Mouse (Mus musculus): ENCODE measurements around the gene Frmd4a.

The Frmd4a gene

DNA sequence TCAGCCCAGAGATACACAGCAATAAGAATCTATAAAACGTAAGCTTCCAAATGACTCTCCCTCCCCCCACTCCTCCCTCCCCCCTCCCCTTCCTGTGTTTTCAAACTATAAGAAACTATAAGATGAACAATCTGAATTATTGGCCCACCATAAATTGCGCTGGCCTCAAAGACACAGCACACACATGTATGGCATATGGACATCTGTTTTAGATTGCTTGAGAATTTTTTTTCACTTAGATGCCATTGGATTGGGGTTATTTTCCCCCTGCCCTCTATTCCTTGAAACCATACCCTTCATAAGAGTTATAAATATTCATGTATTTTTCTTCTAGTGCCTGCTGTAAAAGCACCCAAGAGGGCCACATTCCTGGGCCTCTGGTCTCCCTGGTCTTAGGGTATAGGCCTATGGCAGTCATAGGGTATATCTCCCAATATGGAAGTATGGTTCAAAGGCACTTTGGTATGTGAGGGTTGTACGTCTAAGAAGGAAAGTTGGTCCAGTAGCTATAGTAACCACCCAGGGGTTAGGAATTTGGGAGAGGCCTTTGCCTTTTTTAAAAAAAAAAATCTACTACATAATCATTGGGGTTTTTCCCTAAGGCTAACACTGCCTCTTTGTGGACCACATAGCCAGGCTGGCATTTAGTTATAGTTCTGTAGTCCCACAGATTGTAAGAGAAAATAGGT lies 322.2 kb downstream of the Frmd4a start:
- no peak for DNase-seq

DNA sequence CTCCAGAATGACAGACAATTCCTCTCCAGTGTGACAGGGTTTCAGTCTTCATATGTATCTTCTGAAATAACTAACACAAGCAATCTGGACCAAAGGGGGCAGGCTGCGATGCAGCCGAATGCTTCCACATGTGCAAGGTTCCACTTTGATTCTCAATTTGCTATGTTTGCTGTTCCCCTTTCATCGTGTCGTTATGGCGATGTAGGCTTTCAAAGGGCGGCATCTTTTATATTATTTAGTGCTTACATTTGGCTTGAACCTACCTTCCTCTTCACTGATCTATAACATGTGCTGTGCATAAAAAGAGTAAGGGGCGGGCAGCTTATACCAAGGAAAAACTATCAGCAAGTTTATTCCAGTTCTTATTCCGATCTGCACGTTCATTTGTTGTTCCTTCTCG lies 322.9 kb downstream of the Frmd4a start:
- DNase-seq, result no peak

DNA sequence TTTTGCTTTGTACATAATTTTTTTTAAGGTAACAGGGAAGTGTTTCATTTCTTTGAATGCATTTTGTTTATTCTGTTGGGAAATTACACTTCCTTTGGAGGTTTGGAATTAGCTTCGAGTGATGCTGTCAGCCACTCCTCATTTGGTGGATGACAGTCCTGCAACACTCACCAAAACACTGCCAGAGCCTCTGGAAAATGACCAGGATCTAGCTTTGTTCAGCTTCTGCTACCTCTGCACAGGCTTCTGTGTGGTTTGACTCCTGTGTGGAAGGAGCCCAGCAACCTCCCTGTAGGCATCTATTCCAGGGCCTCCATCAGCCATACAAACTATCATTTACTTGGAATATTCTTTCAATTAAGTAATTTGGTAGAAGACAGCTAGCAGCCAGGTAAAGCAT lies 323.6 kb downstream of the Frmd4a start:
- no peak for DNase-seq

DNA sequence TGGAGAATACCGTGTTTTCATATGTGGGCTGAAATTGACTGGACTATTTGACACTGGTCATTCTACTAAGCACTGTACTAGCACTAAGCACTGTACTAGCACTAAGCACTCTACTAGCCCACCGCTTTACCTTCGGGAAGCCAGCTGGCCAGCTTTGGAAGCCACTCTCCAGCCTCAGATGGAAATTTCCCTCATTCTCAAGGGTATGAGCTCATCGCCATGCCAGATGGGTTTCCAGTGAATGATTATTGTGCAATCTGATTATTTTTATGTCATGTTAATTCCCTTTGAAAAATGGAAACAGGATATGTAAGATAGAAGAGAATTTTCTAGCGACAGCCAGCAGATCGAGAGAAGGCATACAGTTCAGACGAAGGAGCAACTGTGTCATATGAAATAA lies 324.5 kb downstream of the Frmd4a start:
- DNase-seq, result no peak

DNA sequence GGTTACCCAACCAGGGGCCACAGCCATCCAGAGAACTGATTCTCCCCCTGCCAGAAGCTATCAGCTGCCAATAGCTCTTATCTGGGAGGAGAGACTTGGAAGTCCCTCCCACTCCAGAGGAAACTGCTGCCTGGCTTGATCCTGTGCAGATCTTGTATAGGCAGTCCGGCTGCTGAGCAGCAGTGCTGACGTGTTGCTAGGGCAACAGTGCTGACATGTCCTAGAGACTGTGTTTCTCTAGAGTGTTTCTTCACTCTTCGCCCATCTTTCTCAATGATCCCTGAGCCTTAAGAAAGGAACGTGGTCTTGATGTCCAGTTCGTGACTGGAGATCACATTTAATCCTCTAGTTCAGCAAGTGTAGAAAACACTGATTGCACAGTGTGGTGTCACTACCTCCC lies 326.9 kb downstream of the Frmd4a start:
- no peak for DNase-seq

DNA sequence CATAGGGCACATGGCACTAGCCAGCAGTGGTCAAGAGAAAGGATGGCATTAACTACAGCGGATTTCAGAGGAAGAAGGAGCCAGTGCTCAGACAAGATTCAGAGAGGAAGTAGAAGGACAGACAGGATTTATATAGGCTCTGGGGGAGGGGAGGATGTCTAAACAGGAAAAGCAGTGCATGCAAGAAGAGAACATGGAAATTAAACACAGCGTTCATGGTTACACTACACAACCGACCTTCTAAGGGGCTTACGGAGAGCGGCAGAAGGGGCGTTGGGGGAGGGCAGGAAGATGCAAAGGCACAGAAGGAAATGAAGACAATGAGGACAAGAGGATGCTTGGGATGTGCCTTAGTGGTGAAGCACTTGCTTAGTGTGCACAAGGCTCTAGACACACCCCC lies 328.7 kb downstream of the Frmd4a start:
- DNase-seq, result peak; percentile 5

DNA sequence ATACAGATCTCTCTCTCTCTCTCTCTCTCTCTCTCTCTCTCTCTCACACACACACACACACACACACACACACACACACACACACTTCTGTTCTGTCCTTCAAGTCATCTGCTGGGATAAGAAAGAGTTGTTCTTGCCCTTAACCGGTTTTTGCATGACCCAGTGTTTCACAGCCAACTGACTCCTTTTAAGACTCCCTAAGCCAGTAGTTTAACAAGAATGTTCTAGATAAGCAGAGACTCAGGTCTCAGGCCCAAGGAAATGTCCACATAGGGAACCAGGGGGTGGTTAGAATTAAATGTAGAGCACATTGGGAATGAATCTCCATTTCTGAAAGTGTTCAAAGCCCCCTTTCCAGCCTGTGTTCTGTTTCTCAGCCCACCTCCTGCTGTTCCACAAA lies 329.4 kb downstream of the Frmd4a start:
- no peak for DNase-seq

DNA sequence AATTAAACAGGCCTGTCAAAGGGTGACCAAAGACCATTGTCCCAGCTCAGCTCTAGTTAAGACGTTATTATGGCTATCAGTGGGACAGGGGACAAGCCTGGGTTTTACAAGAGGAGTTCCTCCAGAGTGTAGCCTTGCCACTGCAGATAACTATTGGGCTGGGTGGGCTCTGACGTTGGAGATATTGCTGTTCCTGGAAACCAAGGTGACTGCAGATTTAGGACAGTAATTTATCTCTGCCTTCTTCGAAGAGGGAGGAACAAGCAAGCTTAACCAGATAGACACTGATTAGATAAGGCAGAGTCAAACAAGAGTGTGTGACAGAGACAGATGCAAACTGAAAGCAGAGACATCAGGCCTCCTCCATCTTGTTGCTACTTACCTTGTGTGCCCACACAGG lies 330.3 kb downstream of the Frmd4a start:
- DNase-seq, result no peak

DNA sequence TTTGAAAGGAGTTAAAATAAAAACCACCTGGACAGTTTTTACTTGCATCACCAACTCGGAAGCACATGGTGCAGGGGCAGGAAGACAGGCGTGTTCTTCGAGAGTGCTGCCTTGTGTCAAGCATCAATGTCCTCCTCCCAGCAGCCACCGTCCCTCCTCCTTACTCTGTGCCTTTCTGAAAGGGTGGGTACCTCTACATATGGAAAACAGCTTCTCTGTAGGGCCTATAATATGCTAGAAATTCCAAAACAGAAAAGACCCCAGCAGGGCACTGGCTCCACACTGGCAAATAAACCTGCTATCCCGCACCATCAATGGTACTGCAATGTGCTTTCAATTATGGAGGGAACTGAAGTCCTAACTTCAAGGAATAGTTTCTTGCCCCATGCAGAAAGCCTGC lies 331.0 kb downstream of the Frmd4a start:
- no peak for DNase-seq

DNA sequence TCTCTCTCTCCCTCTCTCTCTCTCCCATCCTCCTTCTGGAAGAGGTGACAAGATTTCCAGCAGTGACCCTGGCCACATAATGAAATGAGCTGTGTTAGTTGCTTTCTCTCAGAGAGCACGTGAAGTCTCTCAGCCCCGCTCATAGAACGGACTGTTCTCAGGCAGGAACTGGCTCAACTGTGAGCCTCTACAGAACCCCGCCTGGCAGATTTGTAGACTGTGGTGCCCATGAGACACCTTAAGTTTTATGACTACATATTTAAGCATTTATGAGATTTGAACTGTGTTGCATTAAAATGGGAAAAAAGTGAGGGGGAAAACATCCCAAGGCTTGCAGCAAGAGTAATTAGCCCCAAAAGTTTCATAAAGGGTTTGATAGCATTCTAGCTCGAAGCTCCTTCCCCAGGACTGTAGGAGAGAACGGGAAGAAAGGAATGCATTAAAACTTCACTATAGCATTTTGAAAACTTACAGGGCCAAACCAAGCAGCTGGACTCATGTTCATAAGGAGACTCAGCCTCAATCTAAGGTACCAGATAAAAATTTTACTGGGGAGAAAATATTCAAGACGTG lies 339.4 kb downstream of the Frmd4a start:
- no peak for DNase-seq

DNA sequence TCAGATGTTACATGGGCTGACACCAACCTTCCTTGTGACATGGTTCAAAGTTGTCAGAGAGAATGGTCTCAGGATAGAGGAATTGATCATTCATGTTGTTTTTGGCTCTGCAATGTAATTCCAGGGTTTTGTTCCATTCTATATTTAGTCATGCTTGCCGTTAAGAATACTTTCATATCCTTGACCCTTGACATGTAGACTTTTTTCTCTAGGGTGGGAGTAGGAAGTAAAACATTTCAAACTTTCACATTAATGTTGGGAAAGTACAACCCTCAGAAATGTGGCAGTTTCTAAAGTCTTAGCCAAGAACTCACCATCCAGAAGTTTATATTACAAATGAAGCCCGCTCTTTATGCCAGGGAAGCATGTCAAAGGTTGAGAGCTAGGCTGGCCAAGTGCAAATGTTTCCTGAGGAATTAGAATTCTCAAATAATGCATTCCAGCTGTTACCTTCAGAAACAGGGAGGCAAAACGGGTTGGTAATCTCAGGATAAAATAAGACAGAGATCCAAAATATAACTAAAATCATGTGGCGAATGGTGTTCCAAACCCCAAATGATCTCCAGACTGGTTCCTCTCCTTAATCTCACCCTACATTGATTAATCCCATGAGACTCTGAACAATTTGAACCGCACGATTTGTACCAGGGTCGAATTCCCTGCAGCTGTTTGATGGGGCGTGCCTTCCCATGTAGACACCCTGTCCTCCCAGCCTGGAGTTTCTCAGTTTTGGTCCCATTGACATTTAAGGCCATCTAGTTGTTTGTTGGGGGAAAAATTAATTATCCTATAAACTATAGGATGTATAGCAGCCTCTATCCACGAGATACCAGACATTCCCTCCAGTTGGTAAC lies 344.7 kb downstream of the Frmd4a start:
- no peak for DNase-seq

DNA sequence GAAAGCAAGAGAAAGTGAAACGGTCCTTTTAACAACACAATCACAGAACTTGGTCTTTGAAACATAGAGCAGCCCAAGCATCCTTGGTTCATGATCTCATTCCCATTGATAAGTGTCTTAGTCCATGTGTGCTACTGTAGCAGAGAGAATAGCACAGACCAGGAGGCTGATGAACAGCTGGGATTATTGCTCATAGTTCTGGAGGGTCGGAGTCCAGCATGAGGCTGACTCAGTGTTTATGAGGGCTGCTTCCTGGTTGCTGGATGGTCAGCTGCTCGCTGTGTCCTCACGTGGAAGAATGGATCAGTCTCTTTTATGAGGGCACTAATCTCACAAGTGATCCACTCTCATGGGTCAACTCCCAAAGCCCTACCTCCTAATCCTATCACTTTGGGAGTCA lies 347.4 kb downstream of the Frmd4a start:
- DNase-seq, result no peak

DNA sequence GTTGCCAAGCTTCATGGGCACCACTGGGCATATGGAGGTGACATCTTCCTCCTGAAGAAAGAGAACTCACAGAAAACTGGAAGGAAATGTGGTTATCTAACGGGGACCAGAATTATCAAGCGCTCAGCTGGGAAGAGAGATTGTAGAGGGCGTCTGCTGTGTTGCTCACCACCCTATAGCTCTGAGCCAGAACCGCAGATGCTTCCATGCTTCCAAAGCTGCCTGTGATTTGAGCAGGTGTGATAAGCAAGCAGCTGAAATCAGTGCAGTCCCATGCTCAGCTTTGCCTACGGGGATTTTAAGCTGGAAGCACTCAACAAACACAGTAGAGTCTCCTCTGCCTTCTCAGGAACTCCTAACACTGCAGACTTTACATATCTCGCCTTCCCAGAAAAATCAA lies 351.0 kb downstream of the Frmd4a start:
- DNase-seq, result no peak

DNA sequence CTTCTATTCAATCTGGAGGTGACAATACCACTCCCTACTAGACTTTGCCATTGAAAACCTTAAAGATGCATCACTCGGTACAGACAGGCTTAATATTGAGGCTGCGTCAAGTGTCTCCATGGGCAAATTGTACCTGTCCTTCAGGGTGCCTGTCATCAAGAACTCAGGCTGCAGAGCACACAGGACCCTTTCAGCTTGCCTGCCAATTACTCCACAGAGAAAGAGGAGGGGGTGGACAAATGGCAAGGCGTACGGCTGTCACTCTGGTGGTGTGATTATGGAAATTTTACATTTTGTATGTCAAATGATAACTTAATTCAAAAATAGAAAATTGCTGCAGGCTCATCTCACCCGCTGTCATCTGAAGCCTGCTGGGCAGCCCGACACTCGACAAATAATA lies 353.0 kb downstream of the Frmd4a start:
- no peak for DNase-seq

DNA sequence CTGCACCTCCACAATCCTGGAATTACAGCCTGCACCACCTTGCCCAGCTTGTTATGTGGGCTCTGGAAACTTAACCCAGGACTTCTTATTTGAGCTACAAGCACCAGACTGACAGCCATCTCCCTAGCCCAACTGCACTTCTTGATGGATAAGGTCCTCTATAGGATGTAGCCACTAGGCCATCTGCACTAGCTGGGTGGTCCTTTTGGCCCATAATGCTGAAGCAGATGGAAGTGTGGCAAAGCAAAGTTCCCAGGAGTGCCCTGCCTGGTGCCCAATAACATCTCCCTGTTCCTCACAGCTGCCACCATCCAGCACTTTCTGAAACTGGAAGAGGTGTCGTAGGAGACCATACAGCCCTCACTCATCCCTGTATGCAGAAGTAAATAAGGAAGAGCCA lies 353.8 kb downstream of the Frmd4a start:
- DNase-seq, result no peak

DNA sequence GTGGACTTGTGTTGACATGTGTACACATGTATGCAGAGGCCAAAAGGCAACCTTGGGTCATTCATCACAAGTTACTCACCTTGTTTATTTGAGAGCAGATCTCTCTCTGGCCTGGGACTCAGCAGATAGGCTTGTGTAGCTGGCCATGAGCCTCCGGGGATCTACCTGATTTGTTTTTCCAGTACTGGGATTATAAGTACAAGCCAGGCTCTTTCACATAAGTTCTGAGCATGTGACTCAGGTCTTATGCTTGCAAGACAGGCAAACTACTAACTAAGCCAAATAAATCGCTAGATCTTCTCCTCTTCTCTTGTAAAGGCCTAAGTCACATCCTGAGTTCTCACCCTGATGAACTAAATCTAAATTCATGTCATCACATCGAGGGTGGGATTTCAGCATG lies 361.3 kb downstream of the Frmd4a start:
- DNase-seq, result no peak

DNA sequence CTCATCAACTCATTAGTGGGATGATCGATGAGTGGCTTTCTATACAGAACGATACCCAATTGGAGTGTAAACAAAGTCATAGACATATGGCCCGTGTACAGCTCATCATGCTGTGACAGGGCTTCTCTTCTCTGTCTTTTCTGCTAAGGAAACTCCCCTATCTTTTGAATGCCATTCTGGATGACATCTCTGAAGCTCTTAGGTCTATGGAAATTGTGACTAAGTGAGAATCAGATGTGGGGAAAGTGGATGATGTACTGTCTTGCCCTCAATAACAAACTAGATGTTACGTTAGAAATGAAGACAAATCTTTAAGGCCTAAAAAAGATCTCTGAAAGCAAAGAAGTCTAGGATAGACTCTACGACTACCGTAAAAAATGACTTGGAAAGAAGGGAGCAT lies 362.9 kb downstream of the Frmd4a start:
- no peak for DNase-seq

DNA sequence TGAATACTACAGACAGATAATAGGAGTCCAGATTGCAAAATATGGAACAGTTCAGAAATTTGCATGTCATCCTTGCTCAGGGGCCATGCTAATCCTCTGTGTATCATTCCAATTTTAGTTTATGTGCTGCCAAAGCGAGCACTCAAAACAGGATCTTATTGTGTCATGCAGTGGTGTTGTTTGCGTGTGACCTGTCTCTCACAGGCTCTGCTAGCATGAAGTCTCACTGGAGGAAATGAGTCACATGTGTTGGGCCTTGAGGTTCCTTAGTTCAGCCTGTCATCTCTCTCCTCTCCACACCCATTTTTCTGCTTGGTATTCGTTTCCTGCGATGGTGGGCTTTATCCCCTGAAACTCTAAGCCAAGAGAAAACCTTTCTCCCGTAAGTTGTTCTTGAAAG lies 363.4 kb downstream of the Frmd4a start:
- DNase-seq, result no peak

DNA sequence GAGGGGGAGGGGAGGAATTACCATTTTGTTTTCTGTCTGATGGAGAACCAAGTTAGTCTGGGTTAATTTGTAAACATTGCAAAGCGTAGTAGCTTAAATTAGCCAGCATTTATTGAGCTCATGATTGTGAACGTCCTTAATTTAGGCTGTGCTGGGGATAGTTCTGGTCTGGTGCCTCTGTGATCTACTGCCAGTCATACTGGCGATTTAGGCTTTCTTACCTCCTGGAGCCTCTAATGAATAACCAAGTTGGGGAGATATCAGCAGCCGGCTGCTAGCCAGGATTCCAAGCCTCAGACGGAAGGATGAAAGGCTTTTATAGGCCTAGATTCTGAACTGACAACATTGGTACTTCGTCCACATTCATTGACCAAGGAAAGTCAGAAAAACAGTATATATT lies 369.0 kb downstream of the Frmd4a start:
- DNase-seq, result peak; percentile 35

DNA sequence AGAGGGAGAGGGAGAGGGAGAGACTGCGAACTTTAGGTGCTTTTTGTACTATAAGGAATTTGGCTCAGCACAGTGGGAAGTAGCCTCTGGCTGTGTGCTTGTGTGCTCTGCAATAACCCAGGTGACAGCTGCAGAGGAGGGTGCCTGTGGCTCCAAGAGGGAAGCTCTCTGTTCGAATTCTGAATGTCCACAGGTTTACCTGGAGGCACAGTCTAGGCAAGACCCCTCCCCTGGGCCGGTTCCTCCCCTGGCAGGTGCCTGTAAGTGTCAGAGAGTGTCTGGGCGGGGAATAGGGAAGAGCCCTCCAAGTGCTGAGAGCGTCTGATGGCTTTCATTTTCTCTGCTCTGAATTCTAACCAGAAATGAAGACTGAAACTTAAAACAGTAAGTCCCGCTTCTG lies 371.8 kb downstream of the Frmd4a start:
- no peak for DNase-seq

DNA sequence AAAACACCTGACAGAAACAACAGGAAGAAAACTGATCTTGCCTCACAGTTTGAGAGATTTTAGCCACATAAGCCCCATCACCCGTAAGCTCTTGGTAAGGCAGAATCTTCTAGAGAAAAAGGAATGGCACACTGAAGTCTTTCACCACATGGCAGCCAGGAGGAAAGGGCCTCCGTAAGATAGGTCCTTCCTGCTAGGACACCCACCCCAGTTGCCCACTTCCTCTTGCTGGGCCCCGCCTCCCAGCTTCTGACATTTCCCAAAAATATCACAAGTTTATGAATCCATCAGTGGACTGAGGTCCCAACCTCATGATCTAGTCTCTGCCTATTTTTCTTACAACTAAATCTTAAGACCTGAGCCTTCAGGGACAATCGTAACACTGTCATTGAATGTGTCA lies 373.6 kb downstream of the Frmd4a start:
- DNase-seq, result no peak

DNA sequence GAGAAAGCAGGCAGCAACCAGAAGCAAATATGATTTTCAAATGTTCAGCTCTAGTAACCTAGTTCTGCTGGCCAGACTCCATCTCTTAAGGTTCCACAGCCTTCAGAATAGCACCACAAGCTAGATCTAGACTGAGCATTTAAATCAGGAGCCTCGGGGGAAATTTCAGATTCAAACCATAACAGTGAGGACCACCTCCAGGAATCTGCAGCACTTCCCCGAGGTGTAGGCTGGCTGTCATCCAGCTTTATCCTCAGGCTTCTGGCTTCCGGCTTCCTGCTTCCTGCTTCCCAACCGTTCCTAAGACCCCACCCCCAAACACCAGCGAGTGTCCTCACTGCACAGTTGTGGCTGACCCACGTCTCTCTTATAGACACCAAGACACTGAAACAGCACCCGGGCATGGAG lies 374.2 kb downstream of the Frmd4a start:
- DNase-seq, result peak; percentile 26

DNA sequence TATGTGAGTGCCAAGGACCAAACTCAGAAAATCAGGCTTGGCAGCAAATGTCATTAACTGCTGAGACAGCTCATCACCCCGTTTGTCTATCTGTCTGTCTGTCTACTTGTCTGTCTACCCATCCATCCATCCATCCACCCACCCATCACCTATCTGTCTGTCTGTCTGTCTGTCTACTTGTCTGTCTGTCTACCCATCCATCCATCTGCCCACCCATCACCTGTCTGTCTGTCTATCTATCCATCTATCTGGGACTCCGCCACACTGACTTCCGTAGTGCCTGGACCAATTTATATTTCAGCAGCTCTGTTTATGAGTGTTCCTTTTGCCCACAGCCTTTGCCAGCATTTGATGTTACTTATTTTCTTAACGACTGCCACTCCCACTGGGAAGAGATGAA lies 375.5 kb downstream of the Frmd4a start:
- no peak for DNase-seq

DNA sequence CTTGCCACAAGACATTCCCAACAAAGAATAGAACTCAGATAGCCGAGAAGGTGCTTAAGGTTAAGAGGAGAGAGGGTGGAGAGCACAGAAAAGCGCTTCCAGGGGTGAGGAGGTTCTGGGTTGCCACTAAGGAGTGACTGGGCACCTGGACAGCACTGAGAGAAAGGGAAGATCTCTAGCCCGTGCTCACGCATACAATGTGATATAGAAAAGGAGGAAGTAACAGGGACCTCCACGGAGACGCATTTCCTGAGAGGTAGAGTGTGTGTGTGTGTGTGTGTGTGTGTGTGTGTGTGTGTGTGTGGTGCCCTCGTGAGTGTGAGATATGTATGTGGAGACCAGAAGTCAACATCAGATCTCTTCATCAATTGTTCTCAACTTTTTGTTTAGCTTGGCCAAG lies 377.1 kb downstream of the Frmd4a start:
- DNase-seq, result no peak
